Mouse (Mus musculus): Measurements from ENCODE around the gene Ttll1.
A peak's percentile ranks its signal among the peaks of the same experiment; 100 is the strongest.
"Not testable (repeated sequence)": the region's sequence is repeated elsewhere in the genome, so short reads cannot be mapped to it uniquely, and the experiment has no call there.

Ttll1 gene

GRCm38 (mm10) chr15:83483482-83483881, 27.2 kb downstream of the Ttll1 start:
- peak in 1 of 2 experiments; percentile 14 for DNase-seq (ENCODE audit: low read depth in 2 of 2, low spot score in 2 of 2)

GRCm38 (mm10) chr15:83482645-83483224, 28.0 kb downstream of the Ttll1 start:
- no peak for DNase-seq (ENCODE audit: low read depth in 2 of 2, low spot score in 2 of 2)

GRCm38 (mm10) chr15:83481236-83481780, 29.4 kb downstream of the Ttll1 start:
- DNase-seq (ENCODE audit: low read depth in 2 of 2, low spot score in 2 of 2), result no peak

- no peak for DNase-seq (ENCODE audit: low read depth in 2 of 2, low spot score in 2 of 2)
These were observed 30.9 kb downstream of the Ttll1 start for GRCm38 (mm10) chr15:83479818-83480217.

GRCm38 (mm10) chr15:83478096-83478495, 32.6 kb downstream of the Ttll1 start:
- DNase-seq (ENCODE audit: low read depth in 2 of 2, low spot score in 2 of 2), result no peak

- no peak for DNase-seq (ENCODE audit: low read depth in 2 of 2, low spot score in 2 of 2)
These were observed 34.0 kb downstream of the Ttll1 start for GRCm38 (mm10) chr15:83476593-83477273.

- no peak for DNase-seq (ENCODE audit: low read depth in 2 of 2, low spot score in 2 of 2)
These were observed 36.2 kb downstream of the Ttll1 start for GRCm38 (mm10) chr15:83474466-83474836.

- DNase-seq (ENCODE audit: low read depth in 2 of 2, low spot score in 2 of 2), result peak; percentile 59 to 75
These were observed 36.7 kb downstream of the Ttll1 start for GRCm38 (mm10) chr15:83473832-83474465.

- DNase-seq (ENCODE audit: low read depth in 2 of 2, low spot score in 2 of 2), result no peak
These were observed 37.4 kb downstream of the Ttll1 start for GRCm38 (mm10) chr15:83473251-83473650.

GRCm38 (mm10) chr15:83471476-83471875, 39.2 kb downstream of the Ttll1 start:
- DNase-seq (ENCODE audit: low read depth in 2 of 2, low spot score in 2 of 2), result no peak

GRCm38 (mm10) chr15:83470443-83470842, 40.2 kb downstream of the Ttll1 start:
- DNase-seq (ENCODE audit: low read depth in 2 of 2, low spot score in 2 of 2), result no peak

GRCm38 (mm10) chr15:83469279-83469821, 41.3 kb downstream of the Ttll1 start:
- no peak for DNase-seq (ENCODE audit: low read depth in 2 of 2, low spot score in 2 of 2)

- no peak for DNase-seq (ENCODE audit: low read depth in 2 of 2, low spot score in 2 of 2)
These were observed 43.3 kb downstream of the Ttll1 start for GRCm38 (mm10) chr15:83467232-83467966.

- DNase-seq (ENCODE audit: low read depth in 2 of 2, low spot score in 2 of 2), result no peak
These were observed 44.4 kb downstream of the Ttll1 start for GRCm38 (mm10) chr15:83466331-83466730.

- DNase-seq (ENCODE audit: low read depth in 2 of 2, low spot score in 2 of 2), result peak in 1 of 2 experiments; percentile 27
These were observed 45.6 kb downstream of the Ttll1 start for GRCm38 (mm10) chr15:83464905-83465650.

- DNase-seq (ENCODE audit: low read depth in 2 of 2, low spot score in 2 of 2), result peak; percentile 78 to 84
These were observed 46.4 kb downstream of the Ttll1 start, which contains the start of gene Pacsin2 for GRCm38 (mm10) chr15:83464083-83464904. Gene Pacsin2 (minus strand): TSS chr15:83464606.

- DNase-seq (ENCODE audit: low read depth in 2 of 2, low spot score in 2 of 2), result no peak
These were observed 47.2 kb downstream of the Ttll1 start for GRCm38 (mm10) chr15:83463369-83464082.

- not testable (repeated sequence) for DNase-seq (ENCODE audit: low read depth in 2 of 2, low spot score in 2 of 2)
These were observed 48.3 kb downstream of the Ttll1 start for GRCm38 (mm10) chr15:83462349-83462748.

- no peak for DNase-seq (ENCODE audit: low read depth in 2 of 2, low spot score in 2 of 2)
These were observed 49.8 kb downstream of the Ttll1 start for GRCm38 (mm10) chr15:83460891-83461290.
